Mouse (Mus musculus): ENCODE data around the gene 1700024P04Rik. TPM values are rescaled to one million over a fixed set of nuclear protein-coding genes. Genes with fewer than 3 reads are reported as not detected.
"Not testable (repeated sequence)": the region's sequence is repeated elsewhere in the genome, so short reads cannot be mapped to it uniquely, and the experiment has no call there.

1700024P04Rik gene
- polyA plus RNA-seq, 1 experiment from 2014 or later, result not detected

DNA sequence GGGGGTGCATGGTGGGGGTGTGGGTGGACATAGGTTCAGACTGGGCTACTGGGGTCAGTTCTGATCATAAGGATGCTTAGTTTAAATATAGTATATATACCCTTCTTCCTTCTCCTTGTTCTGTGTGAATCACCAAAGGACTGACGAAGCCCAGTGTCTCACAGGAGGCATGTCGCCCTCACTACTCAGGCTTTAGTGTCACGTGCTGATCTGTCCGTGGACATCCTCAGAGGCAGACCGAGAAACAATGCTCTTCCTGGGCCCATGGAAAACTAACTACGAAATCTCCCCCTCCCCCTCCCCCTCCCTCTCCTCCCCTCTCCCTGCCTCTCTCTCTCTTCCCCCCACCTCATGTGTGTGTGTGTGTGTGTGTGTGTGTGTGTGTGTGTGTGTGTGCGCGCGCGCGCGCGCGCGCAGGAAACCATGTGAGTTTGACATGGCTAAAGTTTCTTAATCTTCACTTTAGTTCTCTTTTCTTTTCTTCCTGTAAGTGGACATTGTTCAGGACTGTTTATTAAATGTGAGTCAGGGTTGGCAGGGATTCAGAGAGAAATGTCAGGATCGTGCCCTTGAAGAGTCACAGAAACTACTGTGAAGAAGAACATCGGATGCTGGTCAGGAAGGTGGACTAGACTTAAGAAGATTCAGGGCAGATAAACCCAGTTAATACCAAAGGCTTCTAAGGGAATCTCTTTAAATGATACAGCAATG lies 22.2 kb upstream of the 1700024P04Rik start:
- no peak overlapping the region for H3K4me2 ChIP-seq (replicated peaks)
- 88% methylated on average over 17 of the region's 17 CpGs for WGBS
- peaks cover 4% of the 10 kb centered on the region; the same call in 1 of the 2 replicates for H3K9me3 ChIP-seq
- H3K9ac ChIP-seq (replicated peaks), result no peak overlapping the region
- H3K27me3 ChIP-seq, result no peaks in the 10 kb centered on the region
- no peaks in the 10 kb centered on the region for H3K4me1 ChIP-seq
- no peak overlapping the region for H3K4me3 ChIP-seq
- no peak overlapping the region for H3K27ac ChIP-seq (replicated peaks)
- no peaks in the 10 kb centered on the region for H3K36me3 ChIP-seq
- no peak for ATAC-seq (replicated peaks)

GRCm38 (mm10) chr13:99001652-99002051 lies 17.3 kb upstream of the 1700024P04Rik start:
- not testable (repeated sequence) for H3K36me3 ChIP-seq; ATAC-seq (replicated peaks); H3K4me2 ChIP-seq (replicated peaks); H3K27me3 ChIP-seq; H3K4me1 ChIP-seq; H3K9ac ChIP-seq (replicated peaks); H3K4me3 ChIP-seq; H3K27ac ChIP-seq (replicated peaks); H3K9me3 ChIP-seq
- 93% methylated on average over 2 of the region's 2 CpGs for WGBS

- Histone ChIP-seq H3K4me1 (no peaks in the 10 kb centered on the region), H3K9ac (replicated peaks) (no peak overlapping the region), H3K4me2 (replicated peaks) (no peak overlapping the region), H3K9me3 (no peaks in the 10 kb centered on the region; the same call in 1 of the 2 replicates), H3K27me3 (no peaks in the 10 kb centered on the region), H3K36me3 (no peaks in the 10 kb centered on the region), H3K27ac (replicated peaks) (no peak overlapping the region), H3K4me3 (no peak overlapping the region)
- ATAC-seq (replicated peaks), result no peak
- WGBS, result 75% methylated on average over 5 of the region's 5 CpGs
Observed at GRCm38 (mm10) chr13:98997025-98997424, 12.7 kb upstream of the 1700024P04Rik start.

- Histone ChIP-seq H3K4me2 (replicated peaks) (no peak overlapping the region), H3K27me3 (no peaks in the 10 kb centered on the region), H3K4me3 (no peak overlapping the region), H3K27ac (replicated peaks) (no peak overlapping the region), H3K36me3 (no peaks in the 10 kb centered on the region), H3K9me3 (no peaks in the 10 kb centered on the region), H3K9ac (replicated peaks) (no peak overlapping the region), H3K4me1 (no peaks in the 10 kb centered on the region)
- 88% methylated on average over 4 of the region's 4 CpGs for WGBS
- no peak for ATAC-seq (replicated peaks)
Observed at GRCm38 (mm10) chr13:98977070-98977785, 7.1 kb downstream of the 1700024P04Rik start.

DNA sequence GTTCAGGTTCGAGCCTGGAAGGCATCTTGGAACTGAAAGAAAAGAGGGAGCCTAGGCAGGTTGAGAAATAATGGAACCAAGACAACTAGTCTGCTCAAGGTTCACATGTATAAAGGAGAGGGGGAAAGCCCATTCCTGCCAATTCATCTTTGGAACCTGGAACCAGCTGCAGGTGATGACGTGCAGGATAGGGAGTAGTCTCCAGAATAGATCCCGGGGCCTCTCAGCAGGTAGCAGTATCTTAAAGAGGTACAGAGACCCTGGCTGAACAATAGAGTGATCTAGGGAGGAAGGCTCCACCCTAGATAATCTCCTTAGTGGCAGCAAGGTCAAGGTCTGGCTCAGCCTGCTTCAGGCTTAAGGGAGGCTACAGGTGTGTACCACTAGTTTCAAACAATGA lies 8.3 kb downstream of the 1700024P04Rik start:
- WGBS, result 65% methylated on average over 3 of the region's 3 CpGs
- H3K9me3 ChIP-seq; H3K4me2 ChIP-seq (replicated peaks); ATAC-seq (replicated peaks); H3K27me3 ChIP-seq; H3K4me1 ChIP-seq; H3K4me3 ChIP-seq; H3K36me3 ChIP-seq; H3K27ac ChIP-seq (replicated peaks); H3K9ac ChIP-seq (replicated peaks): not testable (repeated sequence)

GRCm38 (mm10) chr13:98972090-98972489 lies 12.3 kb downstream of the 1700024P04Rik start:
- Histone ChIP-seq H3K27ac (replicated peaks) (no peak overlapping the region), H3K4me1 (no peaks in the 10 kb centered on the region), H3K27me3 (no peaks in the 10 kb centered on the region), H3K36me3 (no peaks in the 10 kb centered on the region), H3K4me3 (no peak overlapping the region), H3K4me2 (replicated peaks) (no peak overlapping the region), H3K9ac (replicated peaks) (no peak overlapping the region), H3K9me3 (no peaks in the 10 kb centered on the region)
- WGBS, result 92% methylated on average over 3 of the region's 3 CpGs
- no peak for ATAC-seq (replicated peaks)

DNA sequence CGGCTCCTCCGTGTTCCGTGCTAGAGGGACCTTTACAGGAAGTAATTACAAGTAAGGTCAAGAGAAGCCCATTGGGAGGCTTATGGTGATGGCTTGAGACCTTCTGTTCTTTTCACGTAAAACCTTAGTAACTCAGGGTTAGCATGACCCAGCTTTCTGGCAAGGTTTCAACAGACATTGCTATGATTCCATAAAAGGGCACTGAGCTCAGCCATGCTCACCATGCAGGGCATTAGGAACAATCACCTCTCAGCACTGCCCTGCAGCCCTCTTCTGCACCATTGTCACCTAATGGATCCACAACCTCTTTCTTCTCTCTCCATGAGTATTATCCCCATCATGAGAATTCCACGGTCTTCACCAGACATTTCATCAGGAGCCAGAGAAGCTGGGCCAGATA lies 12.7 kb downstream of the 1700024P04Rik start:
- no peak for ATAC-seq (replicated peaks)
- WGBS, result 73% methylated on average over 5 of the region's 5 CpGs
- no peak overlapping the region for H3K4me3 ChIP-seq

GRCm38 (mm10) chr13:98968517-98968916 lies 15.8 kb downstream of the 1700024P04Rik start:
- Histone ChIP-seq H3K27ac (replicated peaks) (no peak overlapping the region), H3K4me2 (replicated peaks) (no peak overlapping the region), H3K4me1 (no peaks in the 10 kb centered on the region), H3K27me3 (no peaks in the 10 kb centered on the region), H3K4me3 (no peak overlapping the region), H3K9me3 (no peaks in the 10 kb centered on the region), H3K9ac (replicated peaks) (no peak overlapping the region), H3K36me3 (no peaks in the 10 kb centered on the region)
- 77% methylated on average over 4 of the region's 4 CpGs for WGBS
- ATAC-seq (replicated peaks), result no peak

More for the DNA sequence above, 12.7 kb downstream of the 1700024P04Rik start:
- H3K9ac ChIP-seq (replicated peaks), result no peak overlapping the region
- H3K27ac ChIP-seq (replicated peaks), result no peak overlapping the region
- H3K36me3 ChIP-seq, result no peaks in the 10 kb centered on the region
- no peaks in the 10 kb centered on the region for H3K27me3 ChIP-seq
- H3K4me1 ChIP-seq, result no peaks in the 10 kb centered on the region
- no peaks in the 10 kb centered on the region for H3K9me3 ChIP-seq
- H3K4me2 ChIP-seq (replicated peaks), result no peak overlapping the region

- 88% methylated on average over 6 of the region's 6 CpGs for WGBS
- Histone ChIP-seq H3K27me3 (no peaks in the 10 kb centered on the region), H3K4me1 (no peaks in the 10 kb centered on the region), H3K36me3 (no peaks in the 10 kb centered on the region), H3K4me3 (no peak overlapping the region), H3K9me3 (no peaks in the 10 kb centered on the region), H3K4me2 (replicated peaks) (no peak overlapping the region), H3K27ac (replicated peaks) (no peak overlapping the region), H3K9ac (replicated peaks) (no peak overlapping the region)
- ATAC-seq (replicated peaks), result no peak
Observed at GRCm38 (mm10) chr13:98967942-98968341, 16.4 kb downstream of the 1700024P04Rik start.

DNA sequence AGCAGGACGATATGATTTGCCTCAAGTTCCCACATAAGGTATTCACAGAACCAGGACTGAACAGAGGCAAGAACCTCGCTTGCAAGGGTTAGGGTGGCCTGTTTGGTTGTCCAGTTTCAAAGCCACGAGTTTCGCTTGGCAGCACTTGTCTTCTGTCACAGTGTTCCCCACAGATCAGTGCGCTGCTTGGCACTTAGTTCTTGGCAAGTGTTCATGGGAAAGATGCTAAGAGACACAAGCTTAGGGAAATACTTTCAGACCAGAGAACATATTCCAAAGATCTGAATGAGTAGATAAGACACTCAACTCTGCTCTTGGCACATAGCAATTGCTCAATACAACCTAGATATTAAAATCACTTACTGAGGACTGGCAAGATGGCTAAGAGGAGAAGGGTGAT lies 17.8 kb downstream of the 1700024P04Rik start:
- WGBS, result 83% methylated on average over 5 of the region's 5 CpGs
- no peaks in the 10 kb centered on the region for H3K9me3 ChIP-seq
- ATAC-seq (replicated peaks), result no peak
- no peak overlapping the region for H3K4me3 ChIP-seq
- no peaks in the 10 kb centered on the region for H3K36me3 ChIP-seq
- no peaks in the 10 kb centered on the region for H3K27me3 ChIP-seq
- no peak overlapping the region for H3K27ac ChIP-seq (replicated peaks)
- no peaks in the 10 kb centered on the region for H3K4me1 ChIP-seq
- no peak overlapping the region for H3K4me2 ChIP-seq (replicated peaks)
- H3K9ac ChIP-seq (replicated peaks), result no peak overlapping the region

DNA sequence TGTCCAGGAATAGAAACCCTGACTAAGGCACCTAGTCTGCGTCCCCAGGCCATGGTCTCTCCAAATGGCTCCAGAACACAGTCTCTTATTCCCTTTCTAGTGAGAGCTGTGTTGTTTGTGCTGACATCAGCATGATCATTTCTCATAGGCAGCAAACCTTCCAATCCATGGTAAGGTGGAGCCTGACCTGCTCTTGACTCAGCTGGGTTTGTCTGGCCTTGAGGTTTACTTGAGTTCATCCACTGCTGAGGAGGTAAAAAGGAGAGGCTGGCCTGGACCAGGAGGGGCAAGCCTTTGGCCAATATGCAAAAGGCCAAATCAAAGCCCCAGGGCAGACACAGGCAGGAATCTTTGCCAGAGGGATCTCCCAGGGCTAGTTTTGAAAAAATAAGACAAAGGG lies 20.8 kb downstream of the 1700024P04Rik start:
- Histone ChIP-seq H3K27me3 (no peaks in the 10 kb centered on the region), H3K9ac (replicated peaks) (no peak overlapping the region), H3K27ac (replicated peaks) (no peak overlapping the region), H3K9me3 (no peaks in the 10 kb centered on the region), H3K4me1 (no peaks in the 10 kb centered on the region), H3K36me3 (no peaks in the 10 kb centered on the region), H3K4me2 (replicated peaks) (no peak overlapping the region), H3K4me3 (no peak overlapping the region)
- WGBS, result 85% methylated on average over 1 of the region's 1 CpGs
- no peak for ATAC-seq (replicated peaks)

GRCm38 (mm10) chr13:98958177-98958576 lies 26.2 kb downstream of the 1700024P04Rik start:
- Histone ChIP-seq H3K27ac (replicated peaks) (no peak overlapping the region), H3K9me3 (no peaks in the 10 kb centered on the region), H3K36me3 (no peaks in the 10 kb centered on the region), H3K4me1 (no peaks in the 10 kb centered on the region), H3K4me2 (replicated peaks) (no peak overlapping the region), H3K27me3 (no peaks in the 10 kb centered on the region), H3K4me3 (no peak overlapping the region), H3K9ac (replicated peaks) (no peak overlapping the region)
- WGBS, result 33% methylated on average over 2 of the region's 2 CpGs
- ATAC-seq (replicated peaks), result no peak
